10 mouse cellular contexts compared by ENCODE assay signal in genomic region chr4:141604493-141604892, GRCm38 (mm10). TPM values are rescaled to one million over a fixed set of nuclear protein-coding genes. Genes with fewer than 3 reads are reported as not detected.
DNase-seq lines count a peak whose midpoint lies in the region; ATAC-seq and TF ChIP-seq lines count a peak whose summit lies in the region.
"Had no signal": no experiment of that assay in that cellular context is flagged by ENCODE, and none has a peak within 500 bp of the region (broad histone marks: within the 10 kb centered on the region; RNA-seq: fewer than 3 reads in every experiment).

No protein-coding gene starts in this region.

- WGBS in heart, postnatal 0 days, result 24% methylated on average over 8 of the region's 8 CpGs
- WGBS in forebrain, embryonic 15.5 days, result 55% methylated on average over 8 of the region's 8 CpGs

- no peak for ATAC-seq in heart, postnatal 0 days (ENCODE audit: insufficient read depth, low read depth)
- ATAC-seq in forebrain, embryonic 15.5 days (replicated peaks), result no peak
- ATAC-seq: forebrain, embryonic 14.5 days had no signal

- H3K9me3 ChIP-seq in heart, postnatal 0 days (replicated peaks; ENCODE audit: control insufficient read depth, low read length), result no peaks in the 10 kb centered on the region
- H3K9me3 ChIP-seq in forebrain, embryonic 15.5 days, result no peaks in the 10 kb centered on the region
- H3K9me3 ChIP-seq: neural tube, embryonic 15.5 days had no signal

- H3K27me3 ChIP-seq in heart, postnatal 0 days (ENCODE audit: control insufficient read depth, insufficient read depth, low read length), result no peaks in the 10 kb centered on the region
- H3K27me3 ChIP-seq in forebrain, embryonic 15.5 days, result peaks cover 10% of the 10 kb centered on the region
- H3K27me3 ChIP-seq: neural tube, embryonic 15.5 days had no signal

- peak; percentile 64 for DNase-seq in testis, postnatal 10 days (ENCODE audit: low spot score)
- no peak for DNase-seq in testis, postnatal 14 days (ENCODE audit: low spot score)
- peak; percentile 69 for DNase-seq in heart, postnatal 0 days (ENCODE audit: low spot score)
- DNase-seq in kidney, postnatal 25 days, result peak; percentile 90 to 92
- no peak for DNase-seq in spleen, postnatal 10 days (ENCODE audit: low spot score in 2 of 2)
- no peak for DNase-seq in cerebellum, adult 11 months

- TF ChIP-seq EP300 in heart, postnatal 0 days (IDR thresholded peaks at IDR 0.05; ENCODE audit: low read depth), result no peak

- no peak for TF ChIP-seq CTCF in heart, postnatal 0 days (IDR thresholded peaks at IDR 0.05; ENCODE audit: low read depth)

- no peak overlapping the region for H3K4me3 ChIP-seq in heart, postnatal 0 days (ENCODE audit: low read depth, low read length)
- H3K4me3 ChIP-seq in forebrain, embryonic 15.5 days, result no peak overlapping the region
- H3K4me3 ChIP-seq: neural tube, embryonic 15.5 days had no signal

- H3K9ac ChIP-seq in heart, postnatal 0 days (replicated peaks; ENCODE audit: low read depth, low read length), result peak overlapping the region; percentile 34; the same call in 1 of the 2 replicates
- no peak overlapping the region for H3K9ac ChIP-seq in forebrain, embryonic 15.5 days (replicated peaks)
- H3K9ac ChIP-seq: neural tube, embryonic 15.5 days had no signal

- H3K27ac ChIP-seq in heart, postnatal 0 days (ENCODE audit: low read depth), result peak overlapping the region; percentile 47
- H3K27ac ChIP-seq in forebrain, embryonic 15.5 days (replicated peaks), result no peak overlapping the region
- H3K27ac ChIP-seq: neural tube, embryonic 15.5 days had no signal

- no peak overlapping the region for H3K4me2 ChIP-seq in heart, postnatal 0 days (ENCODE audit: low read depth, low read length)
- no peak overlapping the region for H3K4me2 ChIP-seq in forebrain, embryonic 15.5 days (replicated peaks)
- H3K4me2 ChIP-seq: neural tube, embryonic 15.5 days had no signal

- peaks cover 36% of the 10 kb centered on the region for H3K4me1 ChIP-seq in heart, postnatal 0 days (ENCODE audit: control insufficient read depth, insufficient read depth)
- H3K4me1 ChIP-seq in forebrain, embryonic 15.5 days, result peaks cover 5% of the 10 kb centered on the region; the same call in 1 of the 2 replicates

- H3K36me3 ChIP-seq in heart, postnatal 0 days (replicated peaks; ENCODE audit: control insufficient read depth, insufficient read depth, low read length), result no peaks in the 10 kb centered on the region
- H3K36me3 ChIP-seq in forebrain, embryonic 15.5 days, result no peaks in the 10 kb centered on the region
- H3K36me3 ChIP-seq: neural tube, embryonic 15.5 days had no signal

RNA-seq across cellular contexts. Expression of gene Fblim1, which starts 1.4 kb away (rescaled TPM):
- total RNA-seq in heart, postnatal 0 days (2014; rRNA removed; ENCODE audit: low replicate concordance), result 48.3 and 61.5 TPM in 2 replicates
- 47.1 and 57.5 TPM in 2 replicates for polyA plus RNA-seq in heart, postnatal 0 days (2015; fragmentation: Nextera tagmentation; extraction: Ambion mirVana)
- polyA plus RNA-seq in forebrain, embryonic 15.5 days (2015; fragmentation: Nextera tagmentation; extraction: Ambion mirVana), result 17.4 and 22.6 TPM in 2 replicates
- total RNA-seq: MEL had no signal

RNA-seq across cellular contexts. Expression of gene Tmem82, which starts 13.9 kb away (rescaled TPM):
- total RNA-seq in heart, postnatal 0 days (2014; rRNA removed; ENCODE audit: low replicate concordance), result 0.89 and 6.1 TPM in 2 replicates
- 6.8 and 7.3 TPM in 2 replicates for polyA plus RNA-seq in heart, postnatal 0 days (2015; fragmentation: Nextera tagmentation; extraction: Ambion mirVana)
- polyA plus RNA-seq in forebrain, embryonic 15.5 days (2015; fragmentation: Nextera tagmentation; extraction: Ambion mirVana), result 0.17 TPM in 2 replicates
- total RNA-seq: MEL had no signal
- polyA plus RNA-seq: forebrain, embryonic 14.5 days had no signal

RNA-seq across cellular contexts. Expression of gene Slc25a34, which starts 19.1 kb away (rescaled TPM):
- 12.8 and 56.2 TPM in 2 replicates for total RNA-seq in heart, postnatal 0 days (2014; rRNA removed; ENCODE audit: low replicate concordance)
- 17.9 and 20.6 TPM in 2 replicates for polyA plus RNA-seq in heart, postnatal 0 days (2015; fragmentation: Nextera tagmentation; extraction: Ambion mirVana)
- polyA plus RNA-seq in forebrain, embryonic 15.5 days (2015; fragmentation: Nextera tagmentation; extraction: Ambion mirVana), result 0.06 and 0.14 TPM in 2 replicates
- total RNA-seq: MEL had no signal
- polyA plus RNA-seq: forebrain, embryonic 14.5 days had no signal

Comparison
In these comparisons a context has a peak if more than half of its experiments do, and no peak if none do; other contexts are left out.
1. DNase-seq: peak in testis, postnatal 10 days (single experiment), heart, postnatal 0 days (single experiment) and kidney, postnatal 25 days (2 of 2); none in testis, postnatal 14 days (single experiment), spleen, postnatal 10 days (0 of 2) and cerebellum, adult 11 months (single experiment).
2. RNA of gene Slc25a34, which starts 19.1 kb away (polyA plus RNA-seq): 17.9 to 20.6 TPM in heart, postnatal 0 days; 0.06 to 0.14 TPM in forebrain, embryonic 15.5 days; every median in the first group is over 10 times any median in the second.